Mouse (Mus musculus) layer of hippocampus, adult 2 months (tissue): ENCODE measurements around the gene Hdac9. TPM values are rescaled to one million over a fixed set of nuclear protein-coding genes. Genes with fewer than 3 reads are reported as not detected.

ENCODE experiments used
- DNase-seq, 2 experiments: peaks; one replicate each; pipeline ENCODE4 v3.0.0; 2022; ENCODE audit warnings: low spot score in 2 of 2
- H3K27ac ChIP-seq: fragments of 200-600 bp; 2 replicates; pipeline ENCODE4 v1.8.1; 2022
- H3K4me3 ChIP-seq: fragments of 200-600 bp; 2 replicates; pipeline ENCODE4 v1.8.1; 2022; ENCODE audit warnings: mild to moderate bottlenecking
- CTCF ChIP-seq: fragments of 200-600 bp; conservative IDR thresholded peaks from 2 replicates; pipeline ENCODE4 v1.8.1; 2022; ENCODE audit warnings: antibody characterized with exemption, mild to moderate bottlenecking, moderate library complexity
- total RNA-seq, 2 experiments: library from RNA; stranded (reverse); gene quantifications; 2 replicates each; pipeline ENCODE4 v1.2.3; 2021

Hdac9 gene
- total RNA-seq, 2 experiments from 2014 or later: 34.7 to 35.2 TPM

- no peak for DNase-seq
- no peak overlapping the region for H3K27ac ChIP-seq
- TF ChIP-seq CTCF: no peak
- no peak overlapping the region for H3K4me3 ChIP-seq
These were observed 632.0 kb downstream of the Hdac9 start for GRCm38 (mm10) chr12:34284888-34285287.

- Histone ChIP-seq H3K4me3 (no peak overlapping the region), H3K27ac (no peak overlapping the region)
- TF ChIP-seq CTCF: no peak
- DNase-seq: no peak
These were observed 632.5 kb downstream of the Hdac9 start for GRCm38 (mm10) chr12:34284396-34284795.

GRCm38 (mm10) chr12:34278822-34279221 lies 638.1 kb downstream of the Hdac9 start:
- no peak overlapping the region for H3K27ac ChIP-seq
- DNase-seq: no peak
- TF ChIP-seq CTCF: no peak
- no peak overlapping the region for H3K4me3 ChIP-seq

GRCm38 (mm10) chr12:34273816-34274215 lies 643.1 kb downstream of the Hdac9 start:
- no peak for TF ChIP-seq CTCF
- H3K27ac ChIP-seq: no peak overlapping the region
- DNase-seq: no peak
- no peak overlapping the region for H3K4me3 ChIP-seq

- DNase-seq: no peak
- no peak for TF ChIP-seq CTCF
- H3K4me3 ChIP-seq: no peak overlapping the region
- no peak overlapping the region for H3K27ac ChIP-seq
These were observed 646.8 kb downstream of the Hdac9 start for GRCm38 (mm10) chr12:34270096-34270495.

- TF ChIP-seq CTCF: no peak
- no peak overlapping the region for H3K4me3 ChIP-seq
- H3K27ac ChIP-seq: no peak overlapping the region
- DNase-seq: no peak
These were observed 647.3 kb downstream of the Hdac9 start for GRCm38 (mm10) chr12:34269472-34270040.

- no peak for TF ChIP-seq CTCF
- no peak overlapping the region for H3K4me3 ChIP-seq
These were observed 657.2 kb downstream of the Hdac9 start for GRCm38 (mm10) chr12:34259651-34260050.

GRCm38 (mm10) chr12:34249160-34249559 lies 667.7 kb downstream of the Hdac9 start:
- Histone ChIP-seq H3K27ac (no peak overlapping the region), H3K4me3 (no peak overlapping the region)
- no peak for TF ChIP-seq CTCF
- no peak for DNase-seq

More at GRCm38 (mm10) chr12:34259651-34260050, 657.2 kb downstream of the Hdac9 start:
- no peak overlapping the region for H3K27ac ChIP-seq
- no peak for DNase-seq

GRCm38 (mm10) chr12:34248193-34249121 lies 668.4 kb downstream of the Hdac9 start:
- no peak overlapping the region for H3K27ac ChIP-seq
- no peak for TF ChIP-seq CTCF
- DNase-seq: no peak

GRCm38 (mm10) chr12:34238796-34239195 lies 678.1 kb downstream of the Hdac9 start:
- DNase-seq: no peak
- Histone ChIP-seq H3K27ac (no peak overlapping the region), H3K4me3 (no peak overlapping the region)
- no peak for TF ChIP-seq CTCF

More at GRCm38 (mm10) chr12:34248193-34249121, 668.4 kb downstream of the Hdac9 start:
- no peak overlapping the region for H3K4me3 ChIP-seq

- Histone ChIP-seq H3K27ac (no peak overlapping the region), H3K4me3 (no peak overlapping the region)
- TF ChIP-seq CTCF: no peak
- DNase-seq: peak; percentile 28 to 67
These were observed 685.2 kb downstream of the Hdac9 start for GRCm38 (mm10) chr12:34231621-34232150.

- no peak overlapping the region for H3K4me3 ChIP-seq
- no peak overlapping the region for H3K27ac ChIP-seq
- no peak for DNase-seq
- no peak for TF ChIP-seq CTCF
These were observed 692.4 kb downstream of the Hdac9 start for GRCm38 (mm10) chr12:34224505-34224904.

GRCm38 (mm10) chr12:34221014-34221413 lies 695.9 kb downstream of the Hdac9 start:
- H3K4me3 ChIP-seq: no peak overlapping the region
- TF ChIP-seq CTCF: no peak
- DNase-seq: no peak
- no peak overlapping the region for H3K27ac ChIP-seq
